Mouse (Mus musculus) urinary bladder, postnatal 14 days (tissue): Measurements from ENCODE around the gene Atl1.

Experiments used
- DNase-seq: peaks from one replicate; pipeline ENCODE4 v3.0.0; 2021; ENCODE audit warnings: low spot score

The Atl1 gene

GRCm38 (mm10) chr12:69892371-69893251 lies at the start of gene Atl1, which contains the start of gene Map4k5:
Atl1 (plus strand) TSS chr12:69892614.
Map4k5 (minus strand) TSS chr12:69893200.
- peak; percentile 90 for DNase-seq

- no peak for DNase-seq
Measured at GRCm38 (mm10) chr12:69843531-69844445, 48.6 kb upstream of the Atl1 start.

- DNase-seq = no peak
Measured at GRCm38 (mm10) chr12:69845722-69846121, 46.7 kb upstream of the Atl1 start.

- no peak for DNase-seq
Measured at GRCm38 (mm10) chr12:69846499-69846898, 45.9 kb upstream of the Atl1 start.

GRCm38 (mm10) chr12:69848083-69848878 lies 44.1 kb upstream of the Atl1 start:
- DNase-seq = no peak

- DNase-seq = no peak
Measured at GRCm38 (mm10) chr12:69852288-69852687, 40.1 kb upstream of the Atl1 start.

DNA sequence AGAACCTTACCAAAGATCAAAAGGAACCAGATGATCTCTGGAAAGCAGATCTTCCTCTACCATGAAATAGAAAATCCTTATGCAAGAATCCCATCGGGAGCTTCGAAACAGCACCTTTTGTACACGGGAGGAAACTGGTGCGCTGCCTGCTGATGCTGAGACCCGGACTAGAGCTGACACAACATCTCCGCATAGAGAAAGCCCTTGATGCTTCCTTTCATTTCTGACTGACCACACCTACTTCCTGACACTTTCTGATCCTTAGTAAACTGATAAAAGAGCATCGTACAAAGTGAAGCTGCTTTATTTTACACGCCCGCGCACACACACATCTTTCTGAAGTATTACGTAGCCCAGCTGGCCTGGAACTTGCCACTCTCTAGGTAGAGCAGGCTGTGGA lies 39.0 kb upstream of the Atl1 start:
- DNase-seq = no peak

- no peak for DNase-seq
Measured at GRCm38 (mm10) chr12:69853942-69854341, 38.5 kb upstream of the Atl1 start.

DNA sequence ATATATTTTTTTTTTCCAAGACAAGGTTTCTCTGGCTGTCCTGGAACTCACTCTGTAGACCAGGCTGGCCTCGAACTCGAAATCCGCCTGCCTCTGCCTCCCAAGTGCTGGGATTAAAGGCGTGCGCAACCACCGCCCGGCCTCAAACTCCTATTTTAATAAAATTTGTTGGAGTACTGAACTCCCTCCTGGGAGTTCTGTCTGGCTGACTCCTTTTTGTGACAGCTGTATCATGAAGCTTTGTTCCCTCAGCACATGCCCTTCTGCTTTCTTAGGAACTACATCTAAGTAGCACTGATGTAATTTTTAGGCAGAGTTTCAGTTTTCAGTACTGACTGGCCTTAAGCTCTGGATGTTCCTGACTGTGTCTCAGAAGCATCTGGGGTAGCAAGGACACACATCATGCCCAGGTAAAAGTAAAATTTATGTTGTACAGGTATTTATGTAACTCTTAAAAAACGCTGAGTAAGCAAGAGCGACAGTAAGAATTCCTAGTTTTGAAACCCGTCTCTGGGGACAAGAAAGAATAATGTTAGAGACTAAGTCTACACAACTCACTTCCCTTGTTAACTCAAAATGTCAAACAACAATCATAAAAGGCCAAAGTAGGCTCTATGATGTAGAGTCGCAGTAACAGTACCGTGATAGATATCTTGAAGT lies 36.6 kb upstream of the Atl1 start:
- DNase-seq = no peak

GRCm38 (mm10) chr12:69856398-69856797 lies 36.0 kb upstream of the Atl1 start:
- DNase-seq = no peak

DNA sequence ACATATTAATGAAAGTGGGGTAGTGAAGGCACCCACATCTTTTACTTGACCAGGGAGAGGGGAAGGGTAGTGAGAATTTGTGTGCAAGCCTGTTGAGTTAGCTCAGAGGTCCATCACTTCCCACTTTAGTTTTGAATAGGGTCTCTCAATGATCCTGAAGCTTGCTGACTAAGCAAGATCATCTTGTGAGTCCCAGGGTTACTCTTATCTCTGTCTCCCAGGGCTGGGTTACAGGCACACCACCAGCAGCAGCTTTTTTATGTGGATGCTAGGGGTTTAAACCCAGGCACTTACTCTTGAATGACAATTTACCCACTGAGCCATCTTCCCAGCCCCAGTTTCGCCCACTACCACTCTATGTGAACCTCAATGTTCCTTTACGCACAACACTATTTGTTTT lies 34.8 kb upstream of the Atl1 start:
- DNase-seq = no peak

DNA sequence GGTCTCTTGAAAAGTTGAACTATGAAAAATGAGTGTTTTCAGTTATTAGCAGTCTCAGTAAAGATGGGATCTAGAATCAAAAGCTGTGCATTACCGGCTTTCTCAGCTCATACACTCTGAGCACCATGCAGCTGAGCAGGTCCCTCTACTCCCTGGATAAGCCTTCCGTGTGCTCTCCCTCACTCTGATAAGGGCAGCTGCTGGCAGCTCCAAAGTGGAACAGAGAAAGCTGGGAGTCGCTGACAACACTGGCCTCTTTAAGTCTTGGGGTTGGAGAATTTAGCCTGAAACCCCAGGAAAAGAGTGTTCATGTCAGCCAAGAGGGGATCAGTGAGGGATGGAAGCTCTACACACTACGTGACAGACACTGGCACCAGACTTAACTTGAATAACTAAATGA lies 33.6 kb upstream of the Atl1 start:
- no peak for DNase-seq

GRCm38 (mm10) chr12:69863505-69863904 lies 28.9 kb upstream of the Atl1 start:
- DNase-seq = no peak

DNA sequence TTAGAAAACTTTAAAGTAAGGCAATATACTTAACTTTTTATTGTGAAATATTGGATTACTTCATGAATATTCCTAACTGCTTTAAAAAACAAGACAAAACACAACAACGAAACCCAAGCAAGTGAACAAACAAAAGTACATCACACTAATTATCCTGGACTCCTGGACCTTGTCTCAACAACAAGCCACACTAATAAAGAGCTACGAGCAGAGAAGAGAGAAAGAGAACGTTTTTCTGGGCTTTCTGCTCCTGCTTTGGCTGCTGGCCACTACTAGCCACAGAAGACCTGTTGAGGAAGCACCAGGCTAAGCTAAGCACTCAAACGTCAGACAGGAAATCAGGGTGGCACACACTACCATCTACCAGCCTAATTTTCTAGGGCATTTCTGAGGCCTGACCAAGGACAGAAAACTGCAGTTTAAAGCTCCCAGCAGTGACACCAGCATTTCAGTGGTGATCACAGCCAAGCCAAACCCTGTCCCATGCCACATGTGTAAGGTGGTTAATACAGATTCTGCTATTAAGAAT lies 28.2 kb upstream of the Atl1 start:
- no peak for DNase-seq

DNA sequence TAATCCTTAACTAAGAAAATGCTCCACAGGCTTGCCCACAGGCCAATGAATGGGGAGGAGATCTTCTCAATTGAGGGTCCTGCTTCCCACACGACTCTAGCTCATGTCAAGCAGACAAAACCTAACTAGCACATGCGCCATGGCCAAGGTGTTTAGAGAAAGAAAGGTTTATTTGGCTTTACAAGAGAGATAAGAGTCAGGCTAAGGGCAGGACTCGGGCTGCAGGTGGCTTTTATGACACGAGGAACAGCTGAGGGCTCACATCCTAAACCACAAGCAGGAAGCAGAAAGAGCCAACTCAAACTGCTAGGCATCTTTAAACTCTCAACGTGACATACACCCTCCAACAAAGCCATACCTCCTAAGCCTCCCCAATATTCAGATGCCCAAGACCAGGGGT lies 25.1 kb upstream of the Atl1 start:
- no peak for DNase-seq

DNA sequence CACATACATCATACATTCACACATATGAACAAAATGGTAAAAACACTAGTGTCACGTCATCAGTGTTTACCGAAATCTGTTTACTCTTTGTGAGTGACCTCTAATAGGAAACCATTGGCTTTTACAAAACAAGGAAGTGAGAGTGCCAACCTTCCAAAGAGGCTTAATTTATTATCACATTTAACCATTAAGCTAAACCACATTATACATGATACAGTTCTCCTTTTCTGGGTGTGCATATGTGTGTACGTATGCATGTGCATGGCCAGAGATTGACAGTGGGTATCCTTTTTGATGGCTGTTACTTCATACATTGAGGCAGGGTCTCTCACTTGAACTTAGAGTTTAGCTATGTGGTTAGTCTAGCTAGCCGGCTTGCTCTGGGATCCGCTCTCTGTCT lies 20.8 kb upstream of the Atl1 start:
- no peak for DNase-seq

- no peak for DNase-seq
Measured at GRCm38 (mm10) chr12:69877842-69878363, 14.5 kb upstream of the Atl1 start.

GRCm38 (mm10) chr12:69879172-69879665 lies 13.2 kb upstream of the Atl1 start:
- DNase-seq = peak; percentile 42

DNA sequence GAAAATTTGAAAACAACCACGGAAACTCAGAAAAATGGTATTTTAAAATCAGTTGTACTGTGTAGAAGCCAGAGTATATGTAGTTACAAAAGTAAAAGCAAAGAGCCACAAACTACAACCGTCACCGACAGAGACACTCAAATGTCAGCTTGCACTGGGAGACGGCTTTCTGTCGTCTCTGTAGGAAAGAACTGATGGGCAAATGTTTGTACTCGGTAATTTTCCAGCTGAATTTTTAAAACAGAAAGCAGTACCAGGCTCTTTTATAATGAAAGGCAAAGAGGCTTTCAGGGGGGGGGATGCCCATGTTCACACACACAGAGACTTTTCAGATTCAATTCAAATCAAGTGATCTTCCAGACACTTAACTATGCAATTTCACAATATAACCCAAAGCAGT lies 12.7 kb upstream of the Atl1 start:
- no peak for DNase-seq

GRCm38 (mm10) chr12:69881198-69881905 lies 11.1 kb upstream of the Atl1 start:
- DNase-seq = no peak
